Mouse (Mus musculus) heart, embryonic 16.5 days (tissue): ENCODE measurements around the gene Kirrel3. TPM values are rescaled to one million over a fixed set of nuclear protein-coding genes. Genes with fewer than 3 reads are reported as not detected.

ENCODE experiments used
- ATAC-seq: fragments of 200-750 bp; cut with Nextera tagmentation; replicated peaks from 2 replicates; pipeline ENCODE4 v1.8.0; 2017; ENCODE audit warnings: moderate number of reproducible peaks; ENCODE audit not compliant: insufficient read depth, low FRiP score; ENCODE audit errors: extremely low read depth
- H3K27ac ChIP-seq: fragments of 300-500 bp; sonication (generic); 2 replicates; pipeline ENCODE4 v1.5.1; 2014; ENCODE audit warnings: mild to moderate bottlenecking, low read length, control low read depth, moderate library complexity
- H3K27me3 ChIP-seq: fragments of 300-500 bp; sonication (generic); 2 replicates; pipeline ENCODE4 v1.6.1; 2014; ENCODE audit warnings: low read length, mixed read lengths; ENCODE audit not compliant: control insufficient read depth, insufficient read depth
- H3K36me3 ChIP-seq: fragments of 300-500 bp; sonication (generic); 2 replicates; pipeline ENCODE4 v1.6.1; 2014; ENCODE audit not compliant: control insufficient read depth, insufficient read depth
- H3K4me1 ChIP-seq: fragments of 300-500 bp; sonication (generic); 2 replicates; pipeline ENCODE4 v1.6.1; 2014; ENCODE audit warnings: low read length, mixed read lengths; ENCODE audit not compliant: control insufficient read depth, insufficient read depth
- H3K4me2 ChIP-seq: fragments of 300-500 bp; sonication (generic); 2 replicates; pipeline ENCODE4 v1.6.1; 2014; ENCODE audit warnings: low read depth, mild to moderate bottlenecking, control low read depth, low read length
- H3K4me3 ChIP-seq: fragments of 300-500 bp; sonication (generic); 2 replicates; pipeline ENCODE4 v1.5.1; 2014; ENCODE audit warnings: mild to moderate bottlenecking, control low read depth, low read length
- H3K9ac ChIP-seq: fragments of 300-500 bp; sonication (generic); 2 replicates; pipeline ENCODE4 v1.6.1; 2014; ENCODE audit warnings: low read length, control low read depth
- H3K9me3 ChIP-seq: fragments of 300-500 bp; sonication (generic); replicated peaks from 2 replicates; pipeline ENCODE4 v1.6.1; 2016; ENCODE audit warnings: low read length; ENCODE audit not compliant: control insufficient read depth
- WGBS: fragments of 180-500 bp; shearing (Covaris S2); extraction: QIAGEN DNeasy Blood & Tissue Kit; methylation state at CpG from one replicate; pipeline ENCODE4 v1.1.7; 2014; 5-methylcytosine and 5-hydroxymethylcytosine counted together
- polyA plus RNA-seq: library from polyadenylated mRNA; unstranded; fragments of >200 nt; fragmentation: Nextera tagmentation; extraction: Ambion mirVana; gene quantifications from 2 replicates; pipeline ENCODE4 v1.2.1, GENCODE M21; 2015

Gene Kirrel3
- polyA plus RNA-seq, 1 experiment from 2014 or later = 1.6 TPM

GRCm38 (mm10) chr9:34538591-34539335 lies 53.1 kb downstream of the Kirrel3 start:
- no peak overlapping the region for H3K27ac ChIP-seq
- 64% methylated on average over 7 of the region's 7 CpGs for WGBS
- no peaks in the 10 kb centered on the region for H3K9me3 ChIP-seq

GRCm38 (mm10) chr9:34541908-34542307 lies 56.2 kb downstream of the Kirrel3 start:
- Histone ChIP-seq H3K36me3 (no peaks in the 10 kb centered on the region), H3K4me2 (no peak overlapping the region), H3K9ac (no peak overlapping the region), H3K27ac (no peak overlapping the region), H3K9me3 (no peaks in the 10 kb centered on the region), H3K27me3 (no peaks in the 10 kb centered on the region), H3K4me1 (no peaks in the 10 kb centered on the region), H3K4me3 (no peak overlapping the region)
- ATAC-seq = no peak
- WGBS = 73% methylated on average over 2 of the region's 2 CpGs

More at GRCm38 (mm10) chr9:34538591-34539335, 53.1 kb downstream of the Kirrel3 start:
- no peak overlapping the region for H3K4me2 ChIP-seq
- no peaks in the 10 kb centered on the region for H3K36me3 ChIP-seq
- no peak overlapping the region for H3K9ac ChIP-seq
- no peaks in the 10 kb centered on the region for H3K4me1 ChIP-seq
- ATAC-seq = no peak
- no peaks in the 10 kb centered on the region for H3K27me3 ChIP-seq
- H3K4me3 ChIP-seq = no peak overlapping the region

GRCm38 (mm10) chr9:34555699-34556098 lies 70.0 kb downstream of the Kirrel3 start:
- Histone ChIP-seq H3K4me1 (no peaks in the 10 kb centered on the region), H3K27me3 (peaks cover 2% of the 10 kb centered on the region; the same call in 1 of the 2 replicates), H3K9me3 (no peaks in the 10 kb centered on the region), H3K4me3 (no peak overlapping the region), H3K4me2 (no peak overlapping the region), H3K9ac (no peak overlapping the region), H3K27ac (no peak overlapping the region), H3K36me3 (no peaks in the 10 kb centered on the region)
- ATAC-seq = no peak
- 54% methylated on average over 2 of the region's 2 CpGs for WGBS

- Histone ChIP-seq H3K27ac (no peak overlapping the region), H3K27me3 (peaks cover 2% of the 10 kb centered on the region; the same call in 1 of the 2 replicates), H3K9me3 (no peaks in the 10 kb centered on the region), H3K4me1 (no peaks in the 10 kb centered on the region), H3K4me3 (no peak overlapping the region), H3K4me2 (no peak overlapping the region), H3K9ac (no peak overlapping the region), H3K36me3 (no peaks in the 10 kb centered on the region)
- 72% methylated on average over 5 of the region's 5 CpGs for WGBS
- no peak for ATAC-seq
These were observed 72.2 kb downstream of the Kirrel3 start for GRCm38 (mm10) chr9:34557846-34558245.

- ATAC-seq = no peak
- H3K27me3 ChIP-seq = peaks cover 2% of the 10 kb centered on the region; the same call in 1 of the 2 replicates
These were observed 72.7 kb downstream of the Kirrel3 start for GRCm38 (mm10) chr9:34558291-34558899.

GRCm38 (mm10) chr9:34559102-34559501 lies 73.4 kb downstream of the Kirrel3 start:
- Histone ChIP-seq H3K4me2 (no peak overlapping the region), H3K27me3 (peaks cover 2% of the 10 kb centered on the region; the same call in 1 of the 2 replicates), H3K9ac (no peak overlapping the region), H3K9me3 (no peaks in the 10 kb centered on the region), H3K36me3 (no peaks in the 10 kb centered on the region), H3K4me3 (no peak overlapping the region), H3K4me1 (no peaks in the 10 kb centered on the region), H3K27ac (no peak overlapping the region)
- WGBS = 81% methylated on average over 9 of the region's 9 CpGs
- no peak for ATAC-seq

More at GRCm38 (mm10) chr9:34558291-34558899, 72.7 kb downstream of the Kirrel3 start:
- 63% methylated on average over 8 of the region's 8 CpGs for WGBS
- no peaks in the 10 kb centered on the region for H3K9me3 ChIP-seq
- no peak overlapping the region for H3K9ac ChIP-seq
- H3K27ac ChIP-seq = 0 out of 2 replicates have a peak overlapping the region, but pooled peaks have one; percentile 14
- no peak overlapping the region for H3K4me3 ChIP-seq
- no peaks in the 10 kb centered on the region for H3K4me1 ChIP-seq
- H3K36me3 ChIP-seq = no peaks in the 10 kb centered on the region
- H3K4me2 ChIP-seq = no peak overlapping the region

GRCm38 (mm10) chr9:34561281-34561680 lies 75.6 kb downstream of the Kirrel3 start:
- H3K4me3 ChIP-seq = no peak overlapping the region
- no peak for ATAC-seq
- 31% methylated on average over 1 of the region's 1 CpGs for WGBS
- H3K36me3 ChIP-seq = no peaks in the 10 kb centered on the region
- H3K9ac ChIP-seq = no peak overlapping the region
- no peak overlapping the region for H3K27ac ChIP-seq
- no peaks in the 10 kb centered on the region for H3K4me1 ChIP-seq
- peaks cover 2% of the 10 kb centered on the region; the same call in 1 of the 2 replicates for H3K27me3 ChIP-seq
- no peaks in the 10 kb centered on the region for H3K9me3 ChIP-seq
- no peak overlapping the region for H3K4me2 ChIP-seq

GRCm38 (mm10) chr9:34562437-34563000 lies 76.8 kb downstream of the Kirrel3 start:
- no peak overlapping the region for H3K4me3 ChIP-seq
- peaks cover 2% of the 10 kb centered on the region; the same call in 1 of the 2 replicates for H3K27me3 ChIP-seq
- WGBS = 66% methylated on average over 9 of the region's 9 CpGs
- no peaks in the 10 kb centered on the region for H3K9me3 ChIP-seq
- H3K9ac ChIP-seq = no peak overlapping the region
- no peak for ATAC-seq
- H3K4me1 ChIP-seq = no peaks in the 10 kb centered on the region
- H3K4me2 ChIP-seq = no peak overlapping the region
- no peaks in the 10 kb centered on the region for H3K36me3 ChIP-seq
- H3K27ac ChIP-seq = no peak overlapping the region

- H3K4me1 ChIP-seq = no peaks in the 10 kb centered on the region
These were observed 88.2 kb downstream of the Kirrel3 start for GRCm38 (mm10) chr9:34573906-34574305.

More at GRCm38 (mm10) chr9:34573906-34574305, 88.2 kb downstream of the Kirrel3 start:
- WGBS = 80% methylated on average over 4 of the region's 4 CpGs
- no peak overlapping the region for H3K9ac ChIP-seq
- no peaks in the 10 kb centered on the region for H3K9me3 ChIP-seq
- no peak overlapping the region for H3K27ac ChIP-seq
- H3K4me2 ChIP-seq = no peak overlapping the region
- no peaks in the 10 kb centered on the region for H3K27me3 ChIP-seq
- H3K36me3 ChIP-seq = no peaks in the 10 kb centered on the region
- no peak overlapping the region for H3K4me3 ChIP-seq
- ATAC-seq = no peak
